Mouse (Mus musculus) liver, adult 2 months (tissue): ENCODE measurements at regions not wholly inside any gene's neighbourhood (a gene's known extent, or its start where the extent isn't known, plus 50 kb on each side); places are given as distances from the start of the nearest gene placed in this dataset.

Experiments
- CTCF ChIP-seq: fragments of 200-500 bp; IDR thresholded peaks from 2 replicates; pipeline ENCODE4 v1.5.1; 2011; ENCODE audit warnings: low read depth, low read length, control low read depth
- POLR2A ChIP-seq: fragments of 200-500 bp; IDR thresholded peaks from 2 replicates; pipeline ENCODE4 v1.6.1; 2011; ENCODE audit warnings: low read length, control low read depth; ENCODE audit not compliant: insufficient read depth; ENCODE audit errors: extremely low read depth

GRCm38 (mm10) chr5:133806891-133807290, 292.6 kb upstream of the Castor2 start:
- TF ChIP-seq POLR2A = no peak
- TF ChIP-seq CTCF = no peak
